Mouse (Mus musculus) C2C12 (cell line): ENCODE data around the gene Pole4. TPM values are rescaled to one million over a fixed set of nuclear protein-coding genes. Genes with fewer than 3 reads are reported as not detected.
"Not testable (repeated sequence)": the region's sequence is repeated elsewhere in the genome, so short reads cannot be mapped to it uniquely, and the experiment has no call there.

Experiments used
- H3K27me3 ChIP-seq: one replicate; pipeline ENCODE4 v1.6.1; 2011; ENCODE audit not compliant: control insufficient read depth, insufficient read depth, insufficient read length
- H3K36me3 ChIP-seq: one replicate; pipeline ENCODE4 v1.6.1; 2011; ENCODE audit not compliant: control insufficient read depth, insufficient read depth
- H3K4me3 ChIP-seq: one replicate; pipeline ENCODE4 v1.5.1; 2011; ENCODE audit warnings: mild to moderate bottlenecking, control low read depth; ENCODE audit not compliant: poor library complexity, insufficient read depth, severe bottlenecking
- H3K79me2 ChIP-seq: one replicate; pipeline ENCODE4 v1.6.1; 2011; ENCODE audit not compliant: control insufficient read depth, insufficient read depth
- H3K79me3 ChIP-seq: one replicate; pipeline ENCODE4 v1.6.1; 2011; ENCODE audit warnings: low read depth, control low read depth
- H3ac ChIP-seq: one replicate; pipeline ENCODE3; 2011; ENCODE audit warnings: low read depth; ENCODE audit not compliant: control insufficient read depth, insufficient read length
- CEBPB ChIP-seq: IDR thresholded peaks from one replicate; pipeline ENCODE4 v1.6.1; 2011; ENCODE audit warnings: low read depth, mild to moderate bottlenecking, control low read depth, moderate library complexity
- CTCF ChIP-seq: IDR thresholded peaks from one replicate; pipeline ENCODE4 v1.5.1; 2011; ENCODE audit not compliant: control insufficient read depth, insufficient read depth, insufficient read length
- FOSL1 ChIP-seq: IDR thresholded peaks from one replicate; pipeline ENCODE4 v1.8.0; 2011; ENCODE audit warnings: mild to moderate bottlenecking, low read length; ENCODE audit not compliant: poor library complexity, insufficient read depth, severe bottlenecking
- MAX ChIP-seq: IDR thresholded peaks from one replicate; pipeline ENCODE4 v1.6.1; 2011; ENCODE audit warnings: mild to moderate bottlenecking, control low read depth
- MYOD1 ChIP-seq: IDR thresholded peaks from one replicate; pipeline ENCODE4 v1.6.1; 2011; ENCODE audit warnings: low read depth; ENCODE audit not compliant: control insufficient read depth, insufficient read length
- MYOG ChIP-seq: IDR thresholded peaks from one replicate; pipeline ENCODE4 v1.6.1; 2011; ENCODE audit not compliant: control insufficient read depth, insufficient read length; ENCODE audit errors: extremely low read depth
- USF1 ChIP-seq: IDR thresholded peaks from one replicate; pipeline ENCODE4 v1.6.1; 2011; ENCODE audit warnings: low read depth, mild to moderate bottlenecking, control low read depth, moderate library complexity
- polyA plus RNA-seq: library from polyadenylated mRNA; unstranded; fragments of >200 nt; fragmentation: generic; extraction: Trizol; gene quantifications from one replicate; pipeline ENCODE4 v1.2.1, GENCODE M21; 2012; ENCODE audit warnings: missing spikeins

Pole4 gene
- polyA plus RNA-seq, 1 experiment = 59.1 TPM

DNA sequence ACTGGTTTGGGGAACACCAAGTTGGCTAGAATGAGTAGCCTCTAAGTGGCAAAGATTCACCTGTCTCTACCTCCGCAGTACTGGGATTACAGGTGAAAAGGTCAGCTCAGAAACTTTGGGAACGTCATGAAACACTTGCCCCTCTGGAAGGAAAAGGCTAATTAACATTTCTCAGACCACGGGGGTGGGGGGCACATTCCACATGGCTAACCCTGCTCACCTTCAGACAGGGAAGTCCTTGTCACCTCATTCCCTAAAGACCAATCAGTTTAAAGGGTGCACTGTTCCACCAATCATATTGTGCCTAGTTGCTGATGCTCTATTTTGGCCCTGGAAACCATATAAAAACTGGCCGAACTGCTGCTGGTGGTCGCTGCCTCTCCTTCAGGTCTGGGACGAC is 3.9 kb downstream of the Pole4 start:
- TF ChIP-seq CTCF = no peak
- no peaks in the 10 kb centered on the region for H3K79me2 ChIP-seq
- H3ac ChIP-seq = no peak overlapping the region
- H3K27me3 ChIP-seq = peaks cover 35% of the 10 kb centered on the region
- no peaks in the 10 kb centered on the region for H3K79me3 ChIP-seq
- no peaks in the 10 kb centered on the region for H3K36me3 ChIP-seq
- H3K4me3 ChIP-seq = no peak overlapping the region

DNA sequence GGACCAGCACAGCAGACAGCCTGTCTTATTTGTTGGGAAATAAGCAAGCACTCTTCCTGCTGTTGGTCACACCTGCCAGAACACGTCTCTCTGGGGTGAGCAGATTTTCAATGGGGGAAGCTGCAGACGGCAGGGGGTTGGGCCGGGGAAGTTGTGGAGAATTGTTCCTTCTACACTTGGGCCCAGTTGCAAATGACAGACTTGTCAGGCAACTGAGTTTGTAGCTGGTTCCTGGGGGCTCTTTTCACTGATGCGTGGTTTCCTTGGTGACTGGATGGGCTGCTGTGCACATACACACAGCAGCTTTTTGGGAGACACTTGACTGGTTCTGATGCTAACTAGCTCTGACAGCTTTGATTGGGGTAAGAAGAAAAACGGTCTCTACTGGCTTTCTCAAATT is 5.3 kb downstream of the Pole4 start:
- Histone ChIP-seq H3ac (no peak overlapping the region), H3K36me3 (no peaks in the 10 kb centered on the region), H3K79me2 (no peaks in the 10 kb centered on the region), H3K79me3 (no peaks in the 10 kb centered on the region), H3K27me3 (peaks cover 29% of the 10 kb centered on the region), H3K4me3 (no peak overlapping the region)
- TF ChIP-seq CTCF (no peak), CEBPB (no peak)

DNA sequence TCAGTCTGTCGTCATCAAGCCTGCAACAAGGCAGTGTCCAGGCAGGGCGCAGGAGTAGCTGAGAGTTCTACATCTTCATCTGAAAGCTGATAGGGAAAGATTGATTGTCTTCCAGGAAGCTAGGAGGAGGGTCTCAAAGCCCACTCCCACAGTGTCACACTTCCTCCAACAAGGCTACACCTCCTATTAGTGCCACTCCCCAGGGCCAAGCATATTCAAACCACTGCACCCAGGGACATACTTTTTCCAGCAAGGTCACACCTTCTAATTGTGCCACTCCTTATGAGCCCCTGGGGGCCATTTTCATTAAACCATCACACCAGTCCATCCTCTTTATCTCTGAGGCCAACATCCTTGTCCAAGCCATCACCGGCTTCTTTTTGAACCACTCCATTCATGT is 8.4 kb downstream of the Pole4 start:
- Histone ChIP-seq H3K36me3 (no peaks in the 10 kb centered on the region), H3ac (no peak overlapping the region)
- TF ChIP-seq CTCF (no peak), MYOD1 (no peak), CEBPB (no peak), USF1 (no peak), MYOG (no peak), MAX (no peak), FOSL1 (no peak)

GRCm38 (mm10) chr6:82694668-82695067 is 10.5 kb downstream of the Pole4 start:
- Histone ChIP-seq H3K27me3 (peaks cover 19% of the 10 kb centered on the region), H3ac (no peak overlapping the region), H3K36me3 (no peaks in the 10 kb centered on the region), H3K4me3 (no peak overlapping the region), H3K79me3 (no peaks in the 10 kb centered on the region), H3K79me2 (no peaks in the 10 kb centered on the region)
- TF ChIP-seq USF1 (no peak), MAX (no peak), MYOD1 (no peak), FOSL1 (no peak), CEBPB (no peak), CTCF (no peak), MYOG (no peak)

More for the DNA sequence above, 8.4 kb downstream of the Pole4 start:
- no peaks in the 10 kb centered on the region for H3K79me3 ChIP-seq
- H3K4me3 ChIP-seq = no peak overlapping the region
- peaks cover 27% of the 10 kb centered on the region for H3K27me3 ChIP-seq
- no peaks in the 10 kb centered on the region for H3K79me2 ChIP-seq

DNA sequence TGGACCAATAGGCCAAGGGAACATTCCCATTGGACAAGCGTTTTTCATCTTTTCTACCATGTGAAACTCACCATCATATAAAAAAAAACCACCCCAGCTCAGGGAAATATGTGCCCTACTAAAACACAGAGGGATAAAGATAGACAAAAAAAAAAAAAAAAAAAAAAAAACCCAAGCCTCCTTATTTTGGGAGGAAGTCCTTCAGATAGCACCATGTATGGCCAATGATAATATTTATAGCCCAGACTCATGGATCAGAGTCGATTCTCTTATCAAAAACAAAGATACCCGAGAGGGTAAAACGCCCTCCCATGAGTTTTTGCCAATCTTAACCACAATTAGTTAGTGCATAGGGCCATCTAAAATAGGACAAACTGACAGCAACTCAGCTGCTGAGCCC is 15.7 kb downstream of the Pole4 start:
- no peaks in the 10 kb centered on the region for H3K36me3 ChIP-seq
- no peak for TF ChIP-seq MAX
- no peak for TF ChIP-seq CEBPB
- TF ChIP-seq MYOG = no peak
- no peak for TF ChIP-seq CTCF
- no peak for TF ChIP-seq FOSL1
- TF ChIP-seq USF1 = no peak
- TF ChIP-seq MYOD1 = no peak
- H3K79me2 ChIP-seq = no peaks in the 10 kb centered on the region
- H3K4me3 ChIP-seq = no peak overlapping the region
- H3ac ChIP-seq = no peak overlapping the region
- peaks cover 4% of the 10 kb centered on the region for H3K27me3 ChIP-seq
- H3K79me3 ChIP-seq = no peaks in the 10 kb centered on the region

DNA sequence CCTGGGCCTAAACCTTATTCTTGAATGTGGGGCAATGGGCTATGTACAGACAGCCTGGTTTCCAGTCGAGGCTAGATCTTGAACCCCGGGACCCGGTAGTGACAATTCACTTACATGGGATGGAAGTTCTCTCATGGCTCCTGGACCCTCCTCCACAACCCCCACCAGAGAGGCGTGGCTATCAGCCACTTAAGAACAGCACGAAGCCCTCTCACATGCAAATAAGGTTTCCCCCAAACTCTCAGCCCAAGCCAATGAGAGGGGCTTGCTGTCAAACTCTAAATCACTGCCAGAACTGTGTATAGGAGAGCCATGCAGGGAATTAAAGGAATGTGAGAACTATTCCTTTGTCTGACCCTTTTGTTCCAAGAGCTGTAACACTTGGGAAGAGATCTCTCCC is 16.6 kb downstream of the Pole4 start:
- H3ac ChIP-seq, H3K79me3 ChIP-seq, H3K36me3 ChIP-seq, H3K27me3 ChIP-seq, H3K4me3 ChIP-seq, H3K79me2 ChIP-seq: not testable (repeated sequence)
